Mouse (Mus musculus) neural tube, embryonic 11.5 days (tissue): ENCODE results near the gene Ube2z. TPM values are rescaled to one million over a fixed set of nuclear protein-coding genes. Genes with fewer than 3 reads are reported as not detected.
A peak's percentile ranks its signal among the peaks of the same experiment; 100 is the strongest.

Experiments
- ATAC-seq: fragments of 200-750 bp; cut with Nextera tagmentation; 2 replicates; pipeline ENCODE4 v1.8.0; 2017; ENCODE audit warnings: moderate number of reproducible peaks, mild to moderate bottlenecking, moderate TSS enrichment, moderate library complexity; ENCODE audit not compliant: insufficient read depth, low FRiP score, low TSS enrichment
- DNase-seq: peaks from one replicate; pipeline ENCODE4 v3.0.0-alpha.2; 2015; ENCODE audit warnings: low spot score
- H3K27ac ChIP-seq: fragments of 300-500 bp; sonication (generic); 2 replicates; pipeline ENCODE4 v1.5.1; 2014; ENCODE audit warnings: low read depth, mild to moderate bottlenecking, low read length
- H3K27me3 ChIP-seq: fragments of 300-500 bp; sonication (generic); 2 replicates; pipeline ENCODE4 v1.6.1; 2014; ENCODE audit warnings: mild to moderate bottlenecking, low read length, mixed read lengths; ENCODE audit not compliant: control insufficient read depth, insufficient read depth
- H3K36me3 ChIP-seq: fragments of 300-500 bp; sonication (generic); 2 replicates; pipeline ENCODE4 v1.6.1; 2014; ENCODE audit warnings: mild to moderate bottlenecking, low read length, moderate library complexity, mixed read lengths; ENCODE audit not compliant: control insufficient read depth, insufficient read depth
- H3K4me1 ChIP-seq: fragments of 300-500 bp; sonication (generic); 2 replicates; pipeline ENCODE4 v1.6.1; 2014; ENCODE audit warnings: low read length, mixed read lengths; ENCODE audit not compliant: control insufficient read depth, insufficient read depth
- H3K4me2 ChIP-seq: fragments of 300-500 bp; sonication (generic); 2 replicates; pipeline ENCODE4 v1.6.1; 2014; ENCODE audit warnings: low read depth, mild to moderate bottlenecking, moderate library complexity
- H3K4me3 ChIP-seq: fragments of 300-500 bp; sonication (generic); 2 replicates; pipeline ENCODE4 v1.5.1; 2014; ENCODE audit warnings: low read depth, low read length
- H3K9ac ChIP-seq: fragments of 300-500 bp; sonication (generic); 2 replicates; pipeline ENCODE4 v1.6.1; 2014; ENCODE audit warnings: mild to moderate bottlenecking, low read length
- H3K9me3 ChIP-seq: fragments of 300-500 bp; sonication (generic); 2 replicates; pipeline ENCODE4 v1.6.1; 2016; ENCODE audit warnings: low read length; ENCODE audit not compliant: control insufficient read depth
- WGBS: fragments of 180-500 bp; shearing (Covaris S2); extraction: QIAGEN DNeasy Blood & Tissue Kit; methylation state at CpG from one replicate; pipeline ENCODE4 v1.1.7; 2014; 5-methylcytosine and 5-hydroxymethylcytosine counted together
- polyA plus RNA-seq: library from polyadenylated mRNA; unstranded; fragments of >200 nt; fragmentation: Nextera tagmentation; extraction: Ambion mirVana; gene quantifications from 2 replicates; pipeline ENCODE4 v1.2.1, GENCODE M21; 2014

Gene Ube2z
- polyA plus RNA-seq, 1 experiment from 2014 or later: 29.7 TPM

DNA sequence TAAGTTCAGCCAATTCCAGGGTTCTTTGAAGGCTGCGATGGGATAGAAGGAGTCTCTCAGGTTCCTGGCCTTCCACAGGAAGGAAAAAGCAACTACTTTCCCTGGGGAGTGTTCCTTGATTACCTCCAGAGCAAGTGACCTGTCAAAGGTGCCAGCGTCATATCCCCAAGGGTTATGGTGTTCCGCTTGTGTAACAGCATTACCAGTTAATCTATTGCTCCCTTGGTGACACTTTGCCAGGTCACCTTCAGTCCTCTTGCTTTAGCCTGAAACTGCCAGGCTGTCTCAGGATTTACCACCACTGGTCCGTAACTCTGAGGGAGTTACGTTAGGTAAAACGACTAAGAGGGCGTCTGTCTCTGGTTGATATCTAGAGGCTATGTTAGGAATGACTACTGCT, 5.2 kb upstream of the Ube2z start:
- no peaks in the 10 kb centered on the region for H3K36me3 ChIP-seq
- H3K27me3 ChIP-seq: no peaks in the 10 kb centered on the region
- H3K4me2 ChIP-seq: no peak overlapping the region
- no peak overlapping the region for H3K4me3 ChIP-seq
- DNase-seq (no peak), ATAC-seq (no peak)
- H3K9me3 ChIP-seq: no peaks in the 10 kb centered on the region
- H3K4me1 ChIP-seq: peaks cover 9% of the 10 kb centered on the region
- no peak overlapping the region for H3K9ac ChIP-seq
- H3K27ac ChIP-seq: no peak overlapping the region
- 87% methylated on average over 7 of the region's 7 CpGs for WGBS

DNA sequence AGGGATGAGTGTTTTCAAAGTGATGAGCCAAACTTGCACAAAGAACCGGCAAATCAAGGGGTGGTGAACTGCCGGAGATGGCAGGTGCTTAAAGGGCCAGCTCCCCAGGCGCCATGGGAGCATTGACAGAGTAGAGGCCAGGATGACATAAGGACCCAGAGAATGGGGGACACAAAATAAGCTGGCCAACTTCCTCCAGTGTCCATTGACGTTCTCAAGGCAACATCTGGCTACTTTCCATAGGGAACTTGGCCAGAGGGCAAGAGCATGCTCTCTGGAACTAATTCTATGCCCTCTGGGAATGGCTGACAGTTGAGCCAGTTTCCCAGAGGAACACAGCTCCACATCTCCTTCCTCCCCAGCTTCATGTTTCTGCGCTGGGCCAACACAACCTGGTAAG, 3.0 kb upstream of the Ube2z start:
- no peaks in the 10 kb centered on the region for H3K36me3 ChIP-seq
- no peak overlapping the region for H3K27ac ChIP-seq
- no peak overlapping the region for H3K9ac ChIP-seq
- ATAC-seq: no peak
- H3K4me3 ChIP-seq: no peak overlapping the region
- 77% methylated on average over 5 of the region's 5 CpGs for WGBS
- no peak overlapping the region for H3K4me2 ChIP-seq
- no peak for DNase-seq
- H3K9me3 ChIP-seq: no peaks in the 10 kb centered on the region
- no peaks in the 10 kb centered on the region for H3K27me3 ChIP-seq
- H3K4me1 ChIP-seq: peaks cover 14% of the 10 kb centered on the region

DNA sequence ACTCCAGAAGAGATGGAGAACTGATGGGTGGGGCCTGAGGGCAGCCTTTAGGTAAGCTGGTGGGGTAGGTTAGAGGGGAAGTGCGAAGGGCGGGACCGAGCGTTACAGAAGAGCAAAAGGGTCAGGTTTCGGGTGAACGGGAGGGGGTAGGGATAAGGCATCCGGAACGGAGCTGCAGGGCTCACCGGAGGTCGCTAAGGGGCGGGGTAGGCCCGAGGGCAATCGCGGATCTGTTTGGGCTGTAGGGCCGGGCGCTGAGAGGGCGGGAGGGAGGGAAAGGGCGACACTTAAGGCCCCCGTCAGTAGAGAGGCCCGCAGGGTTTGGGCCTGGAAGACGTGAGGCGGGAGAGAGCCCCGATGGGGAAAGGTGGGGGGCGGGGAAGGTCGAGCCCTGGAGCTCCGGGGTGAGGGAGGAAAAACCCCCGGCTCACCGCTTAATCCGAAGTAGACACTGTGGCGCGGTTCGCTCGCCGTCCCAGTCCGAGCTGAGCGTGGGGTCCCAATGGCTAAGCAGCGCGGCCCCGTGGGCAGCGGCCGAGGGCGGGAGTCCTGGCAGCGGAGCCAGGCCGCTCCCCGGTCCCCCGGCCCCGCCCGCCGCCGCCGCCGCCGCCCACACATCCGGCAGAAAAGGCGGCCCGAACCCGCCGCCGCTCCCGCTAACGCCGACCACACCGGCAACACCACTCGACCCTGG, 520 bp downstream of the Ube2z start:
- H3K27me3 ChIP-seq: no peaks in the 10 kb centered on the region
- peaks cover 7% of the 10 kb centered on the region; the same call in 1 of the 2 replicates for H3K36me3 ChIP-seq
- peak overlapping the region; percentile 89 for H3K4me2 ChIP-seq
- H3K9me3 ChIP-seq: no peaks in the 10 kb centered on the region
- H3K4me3 ChIP-seq: peak overlapping the region; percentile 89
- H3K4me1 ChIP-seq: peaks cover 14% of the 10 kb centered on the region
- ATAC-seq (peak; percentile 56), DNase-seq (peak; percentile 32)
- H3K27ac ChIP-seq: peak overlapping the region; percentile 49
- H3K9ac ChIP-seq: peak overlapping the region; percentile 89
- WGBS: 1% methylated on average over 42 of the region's 64 CpGs

GRCm38 (mm10) chr11:96058309-96058708, 6.9 kb downstream of the Ube2z start:
- Histone ChIP-seq H3K4me1 (peaks cover under 1% of the 10 kb centered on the region), H3K27me3 (no peaks in the 10 kb centered on the region), H3K9ac (no peak overlapping the region), H3K9me3 (no peaks in the 10 kb centered on the region), H3K4me2 (no peak overlapping the region), H3K36me3 (peaks cover 11% of the 10 kb centered on the region), H3K27ac (no peak overlapping the region), H3K4me3 (no peak overlapping the region)
- 95% methylated on average over 4 of the region's 4 CpGs for WGBS
- no peak for ATAC-seq
- DNase-seq: no peak

DNA sequence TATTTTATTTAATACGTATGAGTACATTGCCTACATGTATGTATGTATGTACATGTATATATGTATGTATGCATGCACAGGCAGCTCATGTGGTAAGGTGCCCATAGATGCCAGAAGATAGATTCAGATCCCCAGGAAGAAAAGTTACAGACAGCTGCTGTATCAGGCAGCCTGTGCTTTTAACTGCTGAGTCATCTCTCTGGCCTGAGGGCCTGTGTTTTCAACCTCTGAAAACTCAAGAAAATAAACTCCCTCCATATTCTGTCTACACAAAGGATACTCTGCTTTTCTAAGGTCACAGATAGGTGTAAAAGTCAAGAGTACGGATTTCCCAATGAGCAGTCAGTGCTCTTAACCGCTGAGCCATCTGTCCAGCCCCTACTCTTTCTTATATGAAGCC, 14.3 kb downstream of the Ube2z start:
- H3K27ac ChIP-seq: no peak overlapping the region
- no peak overlapping the region for H3K4me2 ChIP-seq
- no peak for ATAC-seq
- no peak overlapping the region for H3K9ac ChIP-seq
- DNase-seq: no peak
- peaks cover 21% of the 10 kb centered on the region for H3K36me3 ChIP-seq
- no peaks in the 10 kb centered on the region for H3K4me1 ChIP-seq
- H3K9me3 ChIP-seq: no peaks in the 10 kb centered on the region
- no peaks in the 10 kb centered on the region for H3K27me3 ChIP-seq
- H3K4me3 ChIP-seq: no peak overlapping the region
- 91% methylated on average over 3 of the region's 3 CpGs for WGBS

GRCm38 (mm10) chr11:96049939-96050338, 15.2 kb downstream of the Ube2z start:
- H3K27ac ChIP-seq: no peak overlapping the region
- H3K27me3 ChIP-seq: no peaks in the 10 kb centered on the region
- WGBS: 86% methylated on average over 4 of the region's 4 CpGs
- ATAC-seq (no peak), DNase-seq (no peak)
- H3K4me2 ChIP-seq: no peak overlapping the region
- peaks cover 21% of the 10 kb centered on the region for H3K36me3 ChIP-seq
- no peak overlapping the region for H3K9ac ChIP-seq
- H3K9me3 ChIP-seq: no peaks in the 10 kb centered on the region
- H3K4me1 ChIP-seq: no peaks in the 10 kb centered on the region
- H3K4me3 ChIP-seq: no peak overlapping the region

GRCm38 (mm10) chr11:96047469-96048373, 17.5 kb downstream of the Ube2z start:
- no peak overlapping the region for H3K27ac ChIP-seq
- 84% methylated on average over 4 of the region's 4 CpGs for WGBS
- no peak overlapping the region for H3K4me3 ChIP-seq
- DNase-seq (no peak), ATAC-seq (no peak)
- no peak overlapping the region for H3K9ac ChIP-seq
- no peaks in the 10 kb centered on the region for H3K4me1 ChIP-seq
- peaks cover 18% of the 10 kb centered on the region for H3K36me3 ChIP-seq
- no peaks in the 10 kb centered on the region for H3K27me3 ChIP-seq
- H3K9me3 ChIP-seq: no peaks in the 10 kb centered on the region
- H3K4me2 ChIP-seq: no peak overlapping the region

DNA sequence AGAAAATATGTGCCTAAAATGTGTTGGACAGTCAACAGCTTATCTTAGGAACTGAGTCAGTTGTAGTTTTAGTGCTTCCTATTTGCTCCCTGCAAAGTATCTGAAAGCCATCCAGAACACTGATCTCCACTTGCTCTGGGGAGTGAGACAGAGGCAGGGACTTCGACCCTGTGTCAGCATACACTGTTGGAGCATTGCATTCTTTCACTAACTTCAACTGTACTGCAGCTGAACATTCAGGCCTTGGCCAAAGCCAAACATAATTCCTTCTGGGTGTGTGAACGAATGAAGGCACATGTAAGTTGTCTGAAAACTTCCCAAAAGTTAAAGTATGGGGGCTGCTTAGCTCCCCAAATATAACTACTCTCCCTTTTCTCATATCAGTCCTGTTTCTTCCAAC, 18.4 kb downstream of the Ube2z start:
- Histone ChIP-seq H3K36me3 (peaks cover 18% of the 10 kb centered on the region), H3K4me2 (no peak overlapping the region), H3K4me3 (no peak overlapping the region), H3K27ac (no peak overlapping the region), H3K9me3 (no peaks in the 10 kb centered on the region), H3K27me3 (no peaks in the 10 kb centered on the region), H3K9ac (no peak overlapping the region), H3K4me1 (no peaks in the 10 kb centered on the region)
- ATAC-seq (no peak), DNase-seq (no peak)
- WGBS: 86% methylated on average over 2 of the region's 2 CpGs

GRCm38 (mm10) chr11:96046028-96046427, 19.2 kb downstream of the Ube2z start:
- H3K27me3 ChIP-seq: no peaks in the 10 kb centered on the region
- DNase-seq: no peak
- H3K27ac ChIP-seq: no peak overlapping the region
- 86% methylated on average over 8 of the region's 8 CpGs for whole genome bisulfite sequencing
- no peak overlapping the region for H3K9ac ChIP-seq
- H3K9me3 ChIP-seq: no peaks in the 10 kb centered on the region
- H3K4me2 ChIP-seq: no peak overlapping the region
- no peak overlapping the region for H3K4me3 ChIP-seq
- H3K4me1 ChIP-seq: no peaks in the 10 kb centered on the region
- ATAC-seq: no peak
- peaks cover 13% of the 10 kb centered on the region for H3K36me3 ChIP-seq
